Mouse (Mus musculus) gastrocnemius, postnatal 4 days (tissue): ENCODE measurements at regions not wholly inside any gene's neighbourhood (a gene's known extent, or its start where the extent isn't known, plus 50 kb on each side); places are given as distances from the start of the nearest gene placed in this dataset.
"Not testable (repeated sequence)": the region's sequence is repeated elsewhere in the genome, so short reads cannot be mapped to it uniquely, and the experiment has no call there.

Source experiments
- DNase-seq, 2 experiments: peaks; one replicate each; pipeline ENCODE4 v3.0.0; 2021 to 2022; ENCODE audit warnings: low spot score in 2 of 2, mixed read lengths in 2 of 2

DNA sequence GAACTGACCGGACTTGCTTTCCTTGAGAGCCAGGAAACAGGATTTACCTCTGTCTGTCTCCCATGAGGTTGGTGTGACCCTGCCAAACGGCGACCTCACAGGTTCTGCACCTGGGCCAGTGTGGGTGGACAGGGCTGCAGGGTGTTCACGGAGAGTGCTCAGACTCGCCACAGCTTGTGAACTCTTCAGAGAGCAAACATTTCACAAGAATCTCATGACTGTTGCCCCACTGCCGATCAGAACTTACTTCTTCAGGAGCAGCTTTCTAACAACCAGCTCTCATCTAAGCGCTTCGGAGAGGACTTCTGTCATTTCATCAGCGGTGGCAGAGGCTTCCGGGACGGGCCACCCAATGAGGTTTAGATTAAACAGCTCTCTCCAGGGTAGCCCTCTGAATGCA lies 93.0 kb upstream of the Adgrl2 start:
- no peak for DNase-seq

DNA sequence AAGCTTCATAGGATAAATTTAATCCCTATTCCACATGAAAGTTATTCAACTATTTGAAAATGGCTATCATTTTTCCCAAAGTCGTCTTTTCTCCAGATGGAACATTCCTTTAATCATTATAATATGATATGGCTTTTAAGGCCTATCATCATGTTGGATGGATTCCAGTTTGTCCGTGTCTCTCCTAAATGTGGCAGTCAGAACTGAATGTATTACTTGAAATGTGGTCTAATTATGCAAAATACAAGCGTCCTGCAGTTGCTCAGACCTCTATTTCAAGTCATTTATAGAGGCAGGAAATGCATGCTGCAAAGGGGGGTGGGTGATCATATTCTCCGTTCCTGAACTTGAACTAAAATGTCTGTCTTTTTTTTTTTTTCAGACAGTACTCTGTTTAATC lies 88.5 kb upstream of the Adgrl2 start:
- DNase-seq: no peak

DNA sequence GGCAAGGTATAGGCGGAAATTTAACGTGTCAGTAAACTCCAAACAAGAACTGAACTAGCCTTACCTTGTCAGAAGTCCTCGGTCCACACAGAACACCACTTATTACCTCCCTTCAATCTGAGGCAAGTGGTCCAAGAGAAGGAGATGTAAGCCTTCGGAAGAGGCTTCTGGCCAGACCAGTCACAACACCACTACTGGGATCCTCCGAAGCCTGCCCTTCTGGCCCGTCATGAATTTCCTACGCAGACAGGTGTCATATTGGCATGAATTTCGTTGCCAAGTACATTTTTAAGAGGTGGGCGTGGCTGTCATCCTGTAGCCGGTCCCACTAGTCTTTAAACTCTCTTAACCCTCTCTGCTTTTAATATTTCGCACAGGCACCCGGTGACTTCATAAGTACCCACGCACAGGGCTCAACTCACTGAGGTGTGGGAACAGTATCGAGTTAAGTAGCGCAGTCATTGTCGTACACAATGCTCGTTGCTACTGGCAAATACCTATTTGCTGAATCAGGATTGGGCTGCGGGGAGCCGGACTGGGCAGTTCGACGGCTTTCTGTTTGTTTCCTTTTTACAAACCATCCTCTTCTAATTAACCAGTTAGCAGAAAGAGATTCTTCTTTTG lies 86.7 kb upstream of the Adgrl2 start:
- no peak for DNase-seq

DNA sequence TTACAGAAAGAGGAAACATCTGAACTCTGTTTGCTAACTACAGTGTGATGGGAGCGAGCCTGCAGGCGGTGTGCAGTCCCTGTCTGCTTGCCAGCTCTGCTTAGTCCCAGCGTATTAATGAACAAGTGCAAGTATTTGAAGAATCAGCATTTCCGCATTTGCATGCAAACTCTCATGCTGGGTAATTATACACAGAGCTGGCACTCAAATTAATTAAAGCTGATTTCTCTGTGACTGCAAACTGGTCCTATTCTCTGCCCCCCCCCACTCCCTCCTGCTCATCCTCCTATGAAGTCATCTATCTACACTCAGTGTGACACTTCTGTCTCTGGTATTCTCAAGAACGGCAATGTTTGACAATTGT lies 85.1 kb upstream of the Adgrl2 start:
- no peak for DNase-seq

DNA sequence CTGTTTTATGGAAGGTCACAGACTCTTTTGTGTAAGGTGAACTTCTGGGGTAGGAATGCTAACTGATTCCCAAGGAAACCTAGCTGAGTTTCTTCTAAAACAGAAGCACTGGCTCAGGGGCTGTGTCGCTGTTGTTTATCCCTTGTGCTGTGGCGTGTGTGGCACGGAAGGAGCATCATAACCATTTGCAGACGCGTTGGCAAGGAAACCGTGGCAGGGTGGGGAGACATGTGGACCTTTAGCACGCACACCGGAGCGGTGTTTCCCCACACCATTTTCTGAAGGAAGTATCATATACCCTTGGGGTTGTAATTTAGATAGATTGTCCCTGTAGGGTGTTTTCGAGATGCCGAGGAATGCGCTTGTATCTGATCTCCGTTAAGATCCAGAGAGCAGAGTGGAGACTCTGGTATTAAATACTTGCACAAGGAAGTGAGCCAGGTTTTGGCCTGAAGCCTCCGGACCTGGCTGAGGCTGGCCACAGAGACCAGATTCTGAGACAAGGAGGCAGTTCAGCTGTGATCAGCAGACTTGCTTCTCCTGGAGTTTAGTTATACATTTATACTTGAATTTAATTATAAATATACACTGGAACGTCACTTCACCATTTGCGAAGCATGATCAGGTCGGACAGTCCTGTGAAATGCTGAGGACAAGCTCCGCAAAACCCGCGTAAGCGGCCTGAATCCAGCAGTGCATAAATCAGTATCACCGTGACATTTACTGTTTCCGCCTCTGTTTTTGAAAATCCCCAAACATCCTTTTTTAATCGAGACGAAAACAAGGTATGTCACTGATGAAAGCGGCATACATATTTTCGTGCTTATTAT lies 84.5 kb upstream of the Adgrl2 start:
- no peak for DNase-seq

DNA sequence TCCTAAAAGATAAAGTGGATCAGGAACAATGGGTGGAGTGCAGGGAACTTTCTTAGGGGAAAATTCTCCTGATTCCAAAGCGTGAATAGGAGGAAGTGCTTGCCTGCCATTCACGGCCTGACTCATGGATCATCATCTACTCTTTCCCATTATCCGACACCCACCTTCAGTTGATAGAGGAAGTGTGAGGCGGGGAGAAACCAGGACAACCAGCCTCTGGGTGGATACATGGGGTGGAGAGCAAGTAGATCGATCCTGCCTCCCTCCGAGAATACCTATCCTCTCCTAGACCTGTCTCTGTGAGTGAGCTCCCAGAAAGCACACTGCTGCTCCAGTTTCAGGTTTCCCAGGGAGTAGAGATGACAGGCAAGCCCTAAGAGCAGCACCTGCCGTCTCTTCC lies 79.8 kb upstream of the Adgrl2 start:
- no peak for DNase-seq

DNA sequence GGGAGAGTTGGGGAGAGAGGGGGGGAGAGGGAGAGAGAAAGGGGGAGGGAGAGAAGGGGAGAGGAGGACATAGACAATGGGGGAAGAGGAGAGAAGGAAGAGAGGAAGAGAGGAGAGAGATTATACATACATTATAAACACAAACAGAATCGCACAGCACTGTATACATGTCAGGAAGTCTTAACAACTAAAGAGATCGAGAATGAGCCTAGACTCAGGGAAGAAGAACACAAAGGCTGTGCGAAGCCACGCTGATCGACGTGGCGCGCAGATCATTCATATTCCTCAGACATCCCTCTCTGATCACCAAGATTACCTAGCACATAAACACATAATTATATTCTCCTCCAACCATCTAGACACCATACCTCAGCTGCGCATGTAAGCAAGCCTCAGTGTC lies 79.1 kb upstream of the Adgrl2 start:
- DNase-seq: no peak

DNA sequence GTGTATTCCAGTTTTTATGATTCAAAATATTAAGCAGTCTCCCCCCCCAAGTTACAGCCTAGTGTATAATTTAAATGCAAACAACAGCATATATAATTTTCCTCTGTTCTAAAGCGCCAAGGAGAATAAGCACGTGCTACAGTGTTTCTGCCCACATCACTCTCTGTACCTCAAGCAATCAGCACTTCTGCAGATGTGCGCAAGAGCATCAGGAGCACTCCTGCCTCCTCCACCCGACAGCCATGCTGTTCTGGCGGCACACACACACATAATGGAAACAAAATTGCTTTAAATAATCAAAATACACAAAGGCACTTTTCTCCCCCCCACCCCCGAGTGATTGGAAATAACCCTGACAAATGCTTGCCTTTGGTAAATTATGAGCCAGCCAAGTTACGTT lies 78.5 kb upstream of the Adgrl2 start:
- DNase-seq: no peak

DNA sequence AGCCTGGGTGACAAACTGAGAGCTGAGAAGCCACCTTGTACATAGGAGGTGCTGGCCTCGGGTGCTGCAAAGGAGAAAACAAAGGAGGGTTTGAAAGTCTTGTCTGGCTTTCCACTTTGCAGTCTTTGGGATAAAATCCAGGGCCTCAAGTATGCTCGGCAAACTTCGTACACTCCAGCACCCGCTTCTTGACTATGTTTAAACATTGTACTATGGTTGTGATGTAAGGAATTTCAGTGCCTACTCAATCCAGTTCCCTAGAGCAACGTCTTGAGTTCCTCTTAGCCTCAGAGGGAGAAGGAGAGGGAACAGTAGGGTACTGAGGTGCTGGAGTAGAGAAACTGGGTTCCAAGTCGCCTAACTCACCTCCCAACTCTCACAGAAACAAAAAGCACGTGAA lies 77.4 kb upstream of the Adgrl2 start:
- DNase-seq: no peak

DNA sequence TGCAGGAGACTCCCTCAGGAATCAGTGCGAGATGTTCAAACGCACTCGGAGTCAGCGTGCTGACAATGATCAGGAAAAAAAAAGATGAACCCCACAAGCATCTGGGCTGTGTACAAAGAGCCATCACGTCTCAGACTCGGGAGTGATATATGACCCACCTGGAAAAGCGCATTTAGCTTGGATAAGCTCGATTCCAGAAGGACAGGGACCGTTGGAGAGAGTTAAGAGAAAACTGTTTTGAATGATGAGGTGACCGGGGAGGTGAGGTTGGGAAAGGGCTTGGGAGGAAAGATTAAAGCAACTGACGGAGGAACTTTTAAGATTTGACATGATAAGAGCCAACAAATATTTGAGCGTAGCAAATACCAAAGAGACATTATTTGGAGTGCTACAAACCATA lies 64.7 kb upstream of the Adgrl2 start:
- DNase-seq: no peak

DNA sequence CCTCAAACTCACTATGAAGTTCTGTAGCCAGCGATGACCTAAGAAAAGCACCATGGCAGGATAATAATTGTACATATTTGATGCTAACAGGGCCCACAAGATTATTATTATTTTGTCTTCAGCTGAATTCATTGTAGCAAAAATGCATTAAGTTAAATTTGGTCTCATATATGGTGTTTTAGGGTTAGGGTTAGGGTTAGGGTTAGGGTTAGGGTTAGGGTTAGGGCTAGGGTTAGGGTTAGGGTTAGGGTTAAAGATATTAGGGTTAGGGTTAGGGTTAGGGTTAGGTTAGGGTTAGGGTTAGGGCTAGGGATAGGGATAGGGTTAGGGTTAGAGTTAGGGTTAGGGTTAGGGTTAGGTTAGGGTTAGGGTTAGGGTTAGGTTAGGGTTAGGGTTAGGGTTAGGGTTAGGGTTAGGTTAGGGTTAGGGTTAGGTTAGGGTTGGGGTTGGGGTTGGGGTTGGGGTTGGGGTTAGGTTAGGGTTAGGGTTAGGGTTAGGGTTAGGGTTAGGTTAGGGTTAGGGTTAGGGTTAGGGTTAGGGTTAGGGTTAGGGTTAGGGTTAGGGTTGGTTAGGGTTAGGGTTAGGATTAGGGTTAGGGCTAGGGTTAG lies 62.0 kb upstream of the Adgrl2 start:
- DNase-seq: not testable (repeated sequence)

DNA sequence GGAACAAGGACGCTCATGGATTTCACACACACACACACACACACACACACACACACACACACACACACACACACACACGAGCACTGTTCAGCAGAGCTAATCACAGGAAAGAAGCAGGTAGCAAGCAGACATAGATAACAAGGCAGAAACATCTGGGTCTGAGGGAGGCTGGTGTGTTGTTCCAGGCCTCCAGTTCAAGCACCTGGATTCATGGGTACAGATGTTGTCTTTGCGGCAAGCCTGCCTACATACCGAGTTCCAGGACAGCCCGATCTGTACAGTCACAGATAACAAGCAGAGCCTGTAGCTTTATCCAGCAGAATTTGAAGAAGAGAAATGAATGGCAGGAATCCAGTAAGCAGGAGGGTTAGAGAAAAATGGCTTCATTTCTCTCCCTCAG lies 55.0 kb upstream of the Adgrl2 start:
- no peak for DNase-seq

DNA sequence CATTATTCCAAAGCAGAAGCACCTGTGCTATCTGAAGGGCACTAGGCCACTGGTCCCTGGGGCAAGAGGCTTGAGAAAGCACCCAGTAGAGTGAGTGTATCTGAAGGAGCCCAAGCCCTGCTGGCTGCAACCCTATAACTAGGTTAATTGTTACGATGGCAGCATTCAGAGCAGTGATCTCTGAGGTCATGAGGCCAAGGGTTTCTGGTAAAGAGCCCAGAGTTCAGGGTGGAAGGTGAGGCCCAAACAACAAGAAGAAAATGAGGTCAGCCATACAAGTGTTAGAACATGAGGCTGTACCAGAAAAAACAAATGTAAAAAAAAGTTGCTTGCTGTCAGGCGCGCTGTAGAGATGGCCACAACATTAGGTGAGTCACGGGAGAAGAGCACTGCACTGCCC lies 53.5 kb upstream of the Adgrl2 start:
- DNase-seq: no peak

DNA sequence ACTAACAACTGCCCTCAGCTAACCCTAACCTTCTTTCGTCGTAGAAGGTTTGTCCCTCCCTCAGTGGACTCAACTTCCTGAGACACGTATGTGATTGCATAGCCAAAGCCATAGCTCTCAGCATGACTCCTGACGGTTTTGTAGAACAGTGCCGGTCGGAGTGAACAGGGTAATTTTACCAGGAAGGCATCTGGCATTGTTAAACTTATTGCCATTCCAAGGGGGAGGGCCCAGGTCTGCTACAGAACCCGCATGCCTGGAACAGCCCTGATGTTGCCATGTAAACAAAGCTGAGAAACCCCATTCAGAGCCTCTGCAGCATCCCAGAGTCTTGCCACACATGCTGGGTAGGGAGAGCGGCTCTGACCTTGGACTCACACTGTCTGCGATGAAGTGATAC lies 52.2 kb upstream of the Adgrl2 start:
- no peak for DNase-seq

DNA sequence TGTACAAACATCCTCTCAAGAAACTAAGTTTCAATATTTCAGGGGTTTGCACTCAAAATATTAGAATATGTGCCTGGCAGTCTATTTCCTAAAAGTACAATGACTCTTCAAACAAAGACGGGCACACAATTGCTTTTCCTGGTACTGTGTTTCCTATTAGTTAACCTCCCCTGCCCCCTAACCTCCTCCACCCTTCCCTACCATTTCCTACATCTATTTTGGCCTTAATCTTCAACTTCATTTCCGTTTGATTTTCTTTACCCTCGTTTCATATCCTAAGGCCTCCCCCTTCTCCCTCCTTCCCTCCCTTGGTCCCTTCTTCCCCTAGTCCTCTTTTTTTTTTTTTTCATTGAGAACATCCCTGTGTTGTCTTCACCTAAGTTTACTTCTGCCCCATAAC lies 50.8 kb upstream of the Adgrl2 start:
- no peak for DNase-seq
